11 mouse cellular contexts compared by ENCODE assay signal in genomic region chr1:190419709-190420108, GRCm38 (mm10).
DNase-seq lines count a peak whose midpoint lies in the region; ATAC-seq and TF ChIP-seq lines count a peak whose summit lies in the region.
"Had no signal": no experiment of that assay in that cellular context is flagged by ENCODE, and none has a peak within 500 bp of the region (broad histone marks: within the 10 kb centered on the region; RNA-seq: fewer than 3 reads in every experiment).

No protein-coding gene starts in this region.

- no peak overlapping the region for H3K9ac ChIP-seq in hindbrain, postnatal 0 days (replicated peaks; ENCODE audit: low read length)
- H3K9ac ChIP-seq in hindbrain, embryonic 14.5 days: no peak overlapping the region
- no peak overlapping the region for H3K9ac ChIP-seq in lung, postnatal 0 days (replicated peaks; ENCODE audit: low read depth)
- no peak overlapping the region for H3K9ac ChIP-seq in intestine, embryonic 15.5 days
- H3K9ac ChIP-seq: heart, embryonic 15.5 days; limb, embryonic 15.5 days; midbrain, embryonic 15.5 days had no signal

- H3K27ac ChIP-seq in hindbrain, postnatal 0 days: no peak overlapping the region
- no peak overlapping the region for H3K27ac ChIP-seq in hindbrain, embryonic 14.5 days
- H3K27ac ChIP-seq in lung, postnatal 0 days (ENCODE audit: low read length): no peak overlapping the region
- H3K27ac ChIP-seq in intestine, embryonic 15.5 days: no peak overlapping the region
- H3K27ac ChIP-seq: heart, embryonic 15.5 days; limb, embryonic 15.5 days; midbrain, embryonic 15.5 days had no signal

- no peak for TF ChIP-seq EP300 in lung, postnatal 0 days (IDR thresholded peaks at IDR 0.05)

- H3K27me3 ChIP-seq in hindbrain, postnatal 0 days (ENCODE audit: insufficient read depth, low read length): no peaks in the 10 kb centered on the region
- no peaks in the 10 kb centered on the region for H3K27me3 ChIP-seq in hindbrain, embryonic 14.5 days (ENCODE audit: control insufficient read depth, insufficient read depth, low read length)
- 0 out of 2 replicates have a peak, but pooled peaks cover 5% of the 10 kb centered on the region for H3K27me3 ChIP-seq in lung, postnatal 0 days (replicated peaks; ENCODE audit: insufficient read depth, low read length)
- no peaks in the 10 kb centered on the region for H3K27me3 ChIP-seq in intestine, embryonic 15.5 days (replicated peaks)
- H3K27me3 ChIP-seq: midbrain, embryonic 15.5 days had no signal

- H3K4me2 ChIP-seq in hindbrain, postnatal 0 days (ENCODE audit: low read depth, low read length): no peak overlapping the region
- H3K4me2 ChIP-seq in hindbrain, embryonic 14.5 days (replicated peaks): no peak overlapping the region
- H3K4me2 ChIP-seq in lung, postnatal 0 days (replicated peaks; ENCODE audit: low read depth, low read length): no peak overlapping the region
- H3K4me2 ChIP-seq in intestine, embryonic 15.5 days (replicated peaks): no peak overlapping the region
- H3K4me2 ChIP-seq: heart, embryonic 15.5 days; limb, embryonic 15.5 days; midbrain, embryonic 15.5 days had no signal

- 51% methylated on average over 13 of the region's 13 CpGs for WGBS in hindbrain, postnatal 0 days
- WGBS in hindbrain, embryonic 14.5 days: 78% methylated on average over 13 of the region's 13 CpGs
- 27% methylated on average over 13 of the region's 13 CpGs for WGBS in lung, postnatal 0 days
- WGBS in intestine, embryonic 15.5 days: 55% methylated on average over 13 of the region's 13 CpGs

- DNase-seq in hindbrain, postnatal 0 days (ENCODE audit: low spot score): peak; percentile 39
- DNase-seq in hindbrain, embryonic 14.5 days (ENCODE audit: low spot score): no peak
- peak; percentile 66 for DNase-seq in brain, embryonic 14.5 days (ENCODE audit: low read depth)
- DNase-seq in heart, postnatal 36 days: peak; percentile 10 to 19
- DNase-seq in lung, postnatal 0 days (ENCODE audit: low spot score): peak; percentile 75
- no peak for DNase-seq in testis, postnatal 14 days (ENCODE audit: low spot score)
- DNase-seq in gastrocnemius, adult 18-20 months (ENCODE audit: low spot score): no peak

- no peak for TF ChIP-seq POLR2A in brain, embryonic 14.5 days (IDR thresholded peaks at IDR 0.05; ENCODE audit: borderline replicate concordance, extremely low read depth, insufficient read depth, insufficient read length, poor library complexity, severe bottlenecking)

- peaks cover 7% of the 10 kb centered on the region; the same call in 1 of the 2 replicates for H3K4me1 ChIP-seq in hindbrain, postnatal 0 days (ENCODE audit: insufficient read depth, low read length)
- H3K4me1 ChIP-seq in hindbrain, embryonic 14.5 days (replicated peaks; ENCODE audit: control insufficient read depth, insufficient read depth, low read length): 0 out of 2 replicates have a peak, but pooled peaks cover 3% of the 10 kb centered on the region
- H3K4me1 ChIP-seq in lung, postnatal 0 days (ENCODE audit: insufficient read depth, low read depth, low read length): no peaks in the 10 kb centered on the region
- H3K4me1 ChIP-seq in intestine, embryonic 15.5 days (replicated peaks): no peaks in the 10 kb centered on the region; the same call in 1 of the 2 replicates

- peak; percentile 67 for ATAC-seq in hindbrain, postnatal 0 days
- ATAC-seq in hindbrain, embryonic 14.5 days (ENCODE audit: low FRiP score): no peak
- peak; percentile 47 for ATAC-seq in lung, postnatal 0 days
- ATAC-seq in intestine, embryonic 15.5 days: no peak
- ATAC-seq: midbrain, embryonic 15.5 days had no signal

- H3K9me3 ChIP-seq in hindbrain, postnatal 0 days (ENCODE audit: low read length): no peaks in the 10 kb centered on the region
- no peaks in the 10 kb centered on the region for H3K9me3 ChIP-seq in hindbrain, embryonic 14.5 days (ENCODE audit: control insufficient read depth, low read length)
- no peaks in the 10 kb centered on the region for H3K9me3 ChIP-seq in lung, postnatal 0 days (ENCODE audit: low read length)
- H3K9me3 ChIP-seq in intestine, embryonic 15.5 days: no peaks in the 10 kb centered on the region
- H3K9me3 ChIP-seq: limb, embryonic 15.5 days; midbrain, embryonic 15.5 days had no signal

- intact Hi-C loops in heart, postnatal 36 days (cut with DNase I): no loop called here

- TF ChIP-seq CTCF in hindbrain, postnatal 0 days (IDR thresholded peaks at IDR 0.05; ENCODE audit: low read depth): no peak
- TF ChIP-seq CTCF in brain, embryonic 14.5 days (IDR thresholded peaks at IDR 0.05; ENCODE audit: borderline replicate concordance, extremely low read depth, insufficient read depth, insufficient read length): no peak
- no peak for TF ChIP-seq CTCF in lung, postnatal 0 days (IDR thresholded peaks at IDR 0.05)

- no peaks in the 10 kb centered on the region for H3K36me3 ChIP-seq in hindbrain, postnatal 0 days (ENCODE audit: insufficient read depth, low read length)
- no peaks in the 10 kb centered on the region for H3K36me3 ChIP-seq in hindbrain, embryonic 14.5 days (replicated peaks; ENCODE audit: control insufficient read depth, insufficient read depth)
- H3K36me3 ChIP-seq in lung, postnatal 0 days (ENCODE audit: insufficient read depth, low read length): no peaks in the 10 kb centered on the region
- no peaks in the 10 kb centered on the region for H3K36me3 ChIP-seq in intestine, embryonic 15.5 days
- H3K36me3 ChIP-seq: heart, embryonic 15.5 days; limb, embryonic 15.5 days; midbrain, embryonic 15.5 days had no signal

- H3K4me3 ChIP-seq in hindbrain, postnatal 0 days (ENCODE audit: low read length): no peak overlapping the region
- no peak overlapping the region for H3K4me3 ChIP-seq in hindbrain, embryonic 14.5 days (replicated peaks; ENCODE audit: low read length)
- no peak overlapping the region for H3K4me3 ChIP-seq in lung, postnatal 0 days (ENCODE audit: low read depth, low read length)
- H3K4me3 ChIP-seq in intestine, embryonic 15.5 days (replicated peaks): no peak overlapping the region
- H3K4me3 ChIP-seq: heart, embryonic 15.5 days; limb, embryonic 15.5 days; midbrain, embryonic 15.5 days had no signal

Comparison
In these comparisons a context has a peak if more than half of its experiments do, and no peak if none do; other contexts are left out.
1. ATAC-seq: peak in hindbrain, postnatal 0 days (single experiment) and lung, postnatal 0 days (single experiment); none in hindbrain, embryonic 14.5 days (single experiment) and intestine, embryonic 15.5 days (single experiment).
2. DNase-seq: peak in hindbrain, postnatal 0 days (single experiment), brain, embryonic 14.5 days (single experiment), heart, postnatal 36 days (2 of 2) and lung, postnatal 0 days (single experiment); none in hindbrain, embryonic 14.5 days (single experiment), testis, postnatal 14 days (single experiment) and gastrocnemius, adult 18-20 months (single experiment).